Mouse (Mus musculus) lung, embryonic 16.5 days (tissue): ENCODE data around the gene Vps26c. TPM values are rescaled to one million over a fixed set of nuclear protein-coding genes. Genes with fewer than 3 reads are reported as not detected.
A peak's percentile ranks its signal among the peaks of the same experiment; 100 is the strongest.

Experiments used
- ATAC-seq: fragments of 200-750 bp; cut with Nextera tagmentation; 2 replicates; pipeline ENCODE4 v1.8.0; 2017; ENCODE audit warnings: low read depth, mild to moderate bottlenecking, moderate library complexity
- H3K27ac ChIP-seq: fragments of 300-500 bp; sonication (generic); 2 replicates; pipeline ENCODE4 v1.5.1; 2014; ENCODE audit warnings: mild to moderate bottlenecking, control low read depth, low read length
- H3K27me3 ChIP-seq: fragments of 300-500 bp; sonication (generic); 2 replicates; pipeline ENCODE4 v1.6.1; 2014; ENCODE audit warnings: low read depth, low read length, mixed read lengths; ENCODE audit not compliant: control insufficient read depth, insufficient read depth
- H3K36me3 ChIP-seq: fragments of 300-500 bp; sonication (generic); 2 replicates; pipeline ENCODE4 v1.6.1; 2014; ENCODE audit warnings: low read length; ENCODE audit not compliant: control insufficient read depth, insufficient read depth
- H3K4me1 ChIP-seq: fragments of 300-500 bp; sonication (generic); replicated peaks from 2 replicates; pipeline ENCODE4 v1.6.1; 2014; ENCODE audit warnings: low read length, mixed read lengths; ENCODE audit not compliant: control insufficient read depth, insufficient read depth
- H3K4me2 ChIP-seq: fragments of 300-500 bp; sonication (generic); 2 replicates; pipeline ENCODE4 v1.6.1; 2014; ENCODE audit warnings: low read depth, low read length, control low read depth
- H3K4me3 ChIP-seq: fragments of 300-500 bp; sonication (generic); 2 replicates; pipeline ENCODE4 v1.5.1; 2014; ENCODE audit warnings: mild to moderate bottlenecking, low read length, control low read depth
- H3K9ac ChIP-seq: fragments of 300-500 bp; sonication (generic); 2 replicates; pipeline ENCODE4 v1.6.1; 2014; ENCODE audit warnings: low read length, control low read depth
- H3K9me3 ChIP-seq: fragments of 300-500 bp; sonication (generic); 2 replicates; pipeline ENCODE4 v1.6.1; 2016; ENCODE audit warnings: low read length; ENCODE audit not compliant: control insufficient read depth
- WGBS: fragments of 180-500 bp; shearing (Covaris S2); extraction: QIAGEN DNeasy Blood & Tissue Kit; methylation state at CpG from one replicate; pipeline ENCODE4 v1.1.7; 2014; 5-methylcytosine and 5-hydroxymethylcytosine counted together
- polyA plus RNA-seq: library from polyadenylated mRNA; unstranded; fragments of >200 nt; fragmentation: Nextera tagmentation; extraction: Ambion mirVana; gene quantifications from 2 replicates; pipeline ENCODE4 v1.2.1, GENCODE M21; 2015

Gene Vps26c
- polyA plus RNA-seq, 1 experiment from 2014 or later, result 68.0 TPM

DNA sequence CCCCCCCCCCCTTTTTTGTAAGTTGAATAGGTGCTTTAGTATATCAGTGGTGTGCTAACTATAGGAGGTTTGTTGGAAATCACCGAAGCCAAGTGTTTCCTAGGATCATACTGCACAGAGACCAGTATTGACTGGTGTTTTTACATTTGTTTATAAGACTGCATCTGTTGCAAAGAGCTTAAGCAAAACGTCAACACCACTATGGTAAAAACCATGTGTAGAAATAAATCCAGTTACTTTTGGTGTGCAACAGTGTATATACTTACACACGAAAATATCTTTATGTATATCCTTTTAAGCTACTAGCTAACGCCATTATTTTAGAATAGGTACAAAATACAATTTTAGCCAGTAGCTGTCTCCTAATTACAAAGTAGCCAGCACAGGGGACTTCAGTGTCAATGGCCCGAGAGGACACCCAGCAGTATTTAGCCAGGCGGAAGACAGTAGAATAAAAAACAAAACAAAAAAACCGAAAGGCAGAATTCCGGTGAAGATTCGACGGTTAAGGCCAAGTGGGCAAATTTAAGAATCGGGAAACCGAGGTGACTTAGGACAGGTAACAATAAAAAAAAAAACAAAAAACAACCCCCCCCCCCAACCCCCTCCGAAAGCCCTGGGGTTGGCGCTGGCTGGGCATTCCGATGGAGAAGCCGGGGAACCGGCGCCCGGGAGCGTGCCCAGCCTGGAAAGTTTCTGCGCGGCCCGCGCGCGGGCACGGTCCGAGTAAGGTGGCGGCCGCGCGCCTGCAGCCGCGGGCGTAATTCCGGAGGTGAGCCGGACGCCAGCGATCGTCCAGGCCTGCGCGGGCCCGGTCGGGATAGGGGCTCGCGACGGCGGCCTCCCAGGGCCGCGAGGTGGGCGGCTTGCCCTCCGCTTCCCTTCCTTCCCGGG is 42.0 kb upstream of the Vps26c start:
- H3K4me2 ChIP-seq, result peak overlapping the region; percentile 66
- peak; percentile 84 for ATAC-seq
- WGBS, result 1% methylated on average over 46 of the region's 53 CpGs

DNA sequence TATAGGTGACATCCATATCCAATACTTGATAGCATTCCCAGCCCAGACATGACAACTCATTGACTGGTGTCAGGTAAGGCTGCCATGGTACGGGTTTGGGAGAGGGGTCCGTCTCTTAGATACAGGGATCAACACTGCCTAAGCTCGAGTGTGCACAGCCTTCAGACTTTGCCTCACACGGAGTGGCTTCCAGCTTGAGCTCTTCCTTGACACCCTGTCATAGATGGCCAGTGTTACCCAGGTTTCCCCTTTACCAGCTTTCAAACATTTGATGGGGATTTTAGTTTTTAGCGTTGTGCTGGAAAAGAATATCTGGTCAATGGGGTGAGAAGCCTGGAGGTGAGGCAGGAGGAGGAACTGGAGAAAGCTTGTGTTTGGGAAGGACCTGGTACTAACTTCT is 41.1 kb upstream of the Vps26c start:
- no peaks in the 10 kb centered on the region for H3K27me3 ChIP-seq
- peaks cover 19% of the 10 kb centered on the region for H3K4me1 ChIP-seq
- no peak overlapping the region for H3K9ac ChIP-seq
- 41% methylated on average over 5 of the region's 5 CpGs for WGBS
- H3K27ac ChIP-seq, result peak overlapping the region; percentile 5; the same call in 1 of the 2 replicates
- H3K36me3 ChIP-seq, result no peaks in the 10 kb centered on the region
- ATAC-seq, result no peak
- no peak overlapping the region for H3K4me3 ChIP-seq
- H3K9me3 ChIP-seq, result no peaks in the 10 kb centered on the region
- H3K4me2 ChIP-seq, result no peak overlapping the region

More for the DNA sequence above, 42.0 kb upstream of the Vps26c start:
- Histone ChIP-seq H3K4me1 (peaks cover 19% of the 10 kb centered on the region), H3K27me3 (no peaks in the 10 kb centered on the region), H3K9me3 (no peaks in the 10 kb centered on the region), H3K36me3 (no peaks in the 10 kb centered on the region), H3K27ac (peak overlapping the region; percentile 98), H3K4me3 (peak overlapping the region; percentile 74), H3K9ac (peak overlapping the region; percentile 82)

DNA sequence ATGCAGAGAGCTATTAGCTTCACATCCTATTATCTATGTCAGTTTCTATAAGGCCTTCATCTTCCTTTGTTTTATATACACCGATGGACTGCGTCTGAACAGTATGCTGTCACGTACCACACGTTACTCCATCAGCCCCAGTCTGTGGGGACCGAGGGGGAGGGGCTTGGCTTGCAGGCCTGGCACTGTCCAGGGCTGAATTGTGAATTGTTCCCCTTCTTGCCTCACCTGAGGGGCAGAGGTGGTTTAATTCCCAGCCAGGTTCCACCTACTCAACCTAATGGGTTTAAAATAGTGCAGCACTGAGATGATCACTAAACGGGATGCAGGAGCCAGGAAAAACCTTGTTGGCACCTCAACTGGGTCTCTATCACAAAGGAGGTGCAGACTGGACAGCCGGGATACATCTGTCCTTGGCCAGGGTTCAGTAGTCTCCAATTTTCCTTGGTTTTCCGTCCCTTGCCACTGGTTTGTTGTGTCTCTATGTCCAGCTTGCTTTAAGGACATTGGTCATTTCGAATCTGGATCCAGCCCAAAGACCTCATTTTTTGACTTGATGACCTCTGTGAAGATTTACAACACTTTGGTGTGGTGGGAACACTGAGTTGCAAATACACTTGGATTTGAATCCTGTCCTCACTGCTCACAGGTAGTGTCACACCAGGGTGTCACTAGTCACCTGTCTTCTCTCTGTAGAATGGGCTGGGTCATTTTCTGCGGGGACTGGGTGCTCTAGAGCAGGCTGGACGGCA is 40.4 kb upstream of the Vps26c start:
- no peak overlapping the region for H3K9ac ChIP-seq
- H3K4me1 ChIP-seq, result peaks cover 14% of the 10 kb centered on the region
- no peaks in the 10 kb centered on the region for H3K36me3 ChIP-seq
- no peak overlapping the region for H3K4me3 ChIP-seq
- H3K4me2 ChIP-seq, result no peak overlapping the region
- no peak for ATAC-seq
- no peaks in the 10 kb centered on the region for H3K9me3 ChIP-seq
- H3K27ac ChIP-seq, result no peak overlapping the region
- 74% methylated on average over 11 of the region's 11 CpGs for WGBS
- no peaks in the 10 kb centered on the region for H3K27me3 ChIP-seq

DNA sequence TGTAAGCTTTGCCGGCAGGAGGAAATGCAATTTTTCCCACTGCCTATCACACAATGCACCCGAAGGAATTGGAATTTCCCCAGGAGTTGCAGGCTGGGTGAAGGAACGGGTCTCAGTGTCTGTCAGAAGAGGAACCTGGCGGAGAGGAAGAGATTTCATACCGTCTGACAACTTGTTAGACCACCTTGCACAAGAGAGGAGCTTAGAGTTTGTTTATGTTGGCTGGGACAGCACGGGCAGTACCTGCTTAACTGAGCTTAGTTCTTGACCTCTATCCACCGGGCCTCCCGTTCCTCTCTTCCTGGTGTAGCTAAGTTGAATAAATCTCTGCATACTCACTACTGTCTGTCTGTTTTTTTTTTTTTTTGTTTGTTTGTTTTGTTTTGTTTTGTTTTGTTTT is 39.5 kb upstream of the Vps26c start:
- H3K36me3 ChIP-seq, result no peaks in the 10 kb centered on the region
- no peak overlapping the region for H3K4me2 ChIP-seq
- no peaks in the 10 kb centered on the region for H3K27me3 ChIP-seq
- H3K9me3 ChIP-seq, result no peaks in the 10 kb centered on the region
- H3K27ac ChIP-seq, result no peak overlapping the region
- no peak overlapping the region for H3K4me3 ChIP-seq
- H3K9ac ChIP-seq, result no peak overlapping the region
- peaks cover 8% of the 10 kb centered on the region for H3K4me1 ChIP-seq
- WGBS, result 16% methylated on average over 8 of the region's 8 CpGs
- ATAC-seq, result no peak

DNA sequence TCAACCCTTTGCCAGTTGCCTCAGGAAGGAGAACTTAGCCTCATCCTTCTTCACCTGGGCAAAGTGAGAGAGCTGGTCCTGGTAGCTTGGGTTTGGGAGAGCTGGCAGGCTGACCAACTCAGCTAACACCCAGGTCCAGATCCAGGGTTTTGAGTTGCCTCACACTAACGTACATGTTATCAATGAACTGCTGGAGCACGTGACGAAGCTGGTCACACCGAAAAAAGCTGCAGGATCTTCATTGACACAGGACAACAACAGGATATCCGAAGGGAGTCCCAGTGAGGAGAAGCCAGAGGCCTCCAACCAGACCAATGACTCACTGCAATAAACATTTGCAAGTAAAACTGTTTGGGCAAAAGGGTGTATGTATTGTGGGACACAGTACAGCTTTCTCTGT is 34.0 kb upstream of the Vps26c start:
- Histone ChIP-seq H3K9me3 (no peaks in the 10 kb centered on the region), H3K9ac (no peak overlapping the region), H3K36me3 (no peaks in the 10 kb centered on the region), H3K4me1 (0 out of 2 replicates have a peak, but pooled peaks cover 2% of the 10 kb centered on the region), H3K4me2 (no peak overlapping the region), H3K4me3 (no peak overlapping the region), H3K27ac (peak overlapping the region; percentile 72), H3K27me3 (no peaks in the 10 kb centered on the region)
- 47% methylated on average over 5 of the region's 5 CpGs for WGBS
- 0 out of 2 replicates have a peak, but pooled peaks have one; percentile 34 for ATAC-seq

DNA sequence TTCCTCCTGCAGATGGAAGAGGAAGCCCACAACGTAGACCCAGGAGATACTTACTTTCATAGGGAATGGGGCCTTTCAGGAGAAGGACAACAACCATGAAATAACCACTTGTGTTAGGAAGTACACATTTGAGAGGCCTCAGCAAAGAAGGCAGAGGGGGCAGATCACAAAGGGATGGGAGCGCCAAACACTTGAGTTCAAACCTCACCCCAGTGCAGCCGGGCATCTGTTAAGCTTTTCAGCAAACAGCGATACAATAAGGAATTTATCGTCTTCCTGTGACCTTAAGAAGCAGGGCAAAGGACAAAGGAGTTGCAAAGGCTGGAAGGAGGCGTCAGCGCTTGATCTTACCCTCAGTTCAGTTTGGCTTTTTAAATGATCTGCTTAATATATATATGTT is 33.2 kb upstream of the Vps26c start:
- no peak overlapping the region for H3K4me2 ChIP-seq
- H3K4me1 ChIP-seq, result 0 out of 2 replicates have a peak, but pooled peaks cover 2% of the 10 kb centered on the region
- no peaks in the 10 kb centered on the region for H3K27me3 ChIP-seq
- ATAC-seq, result no peak
- H3K27ac ChIP-seq, result peak overlapping the region; percentile 72
- no peak overlapping the region for H3K9ac ChIP-seq
- H3K36me3 ChIP-seq, result no peaks in the 10 kb centered on the region
- H3K9me3 ChIP-seq, result no peaks in the 10 kb centered on the region
- WGBS, result 43% methylated on average over 7 of the region's 7 CpGs
- no peak overlapping the region for H3K4me3 ChIP-seq

DNA sequence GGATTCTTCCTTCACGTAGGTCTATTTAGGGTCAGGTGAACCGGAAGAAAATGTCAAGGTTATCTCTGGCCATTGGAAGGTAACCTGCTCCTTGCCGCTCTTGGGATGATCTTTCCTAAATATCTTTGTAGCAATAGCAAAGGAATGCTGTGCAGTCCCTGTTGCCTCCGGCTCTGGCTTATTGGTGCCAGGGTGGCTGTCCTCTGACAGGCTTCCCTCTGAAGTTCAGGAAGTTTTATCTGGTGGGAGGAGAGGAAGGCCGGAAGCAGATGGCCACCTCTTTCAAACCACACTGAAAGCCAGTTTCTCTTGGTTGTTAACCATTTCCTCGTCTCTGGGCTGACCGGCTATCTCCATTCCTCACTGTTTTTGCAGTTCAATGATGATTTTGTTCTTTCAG is 32.7 kb upstream of the Vps26c start:
- H3K9ac ChIP-seq, result no peak overlapping the region
- H3K27me3 ChIP-seq, result no peaks in the 10 kb centered on the region
- 0 out of 2 replicates have a peak, but pooled peaks cover 2% of the 10 kb centered on the region for H3K4me1 ChIP-seq
- H3K4me2 ChIP-seq, result 0 out of 2 replicates have a peak overlapping the region, but pooled peaks have one; percentile 0
- 0 out of 2 replicates have a peak overlapping the region, but pooled peaks have one; percentile 5 for H3K4me3 ChIP-seq
- no peaks in the 10 kb centered on the region for H3K9me3 ChIP-seq
- 24% methylated on average over 7 of the region's 7 CpGs for WGBS
- peak overlapping the region; percentile 72 for H3K27ac ChIP-seq
- ATAC-seq, result peak; percentile 38
- H3K36me3 ChIP-seq, result no peaks in the 10 kb centered on the region

DNA sequence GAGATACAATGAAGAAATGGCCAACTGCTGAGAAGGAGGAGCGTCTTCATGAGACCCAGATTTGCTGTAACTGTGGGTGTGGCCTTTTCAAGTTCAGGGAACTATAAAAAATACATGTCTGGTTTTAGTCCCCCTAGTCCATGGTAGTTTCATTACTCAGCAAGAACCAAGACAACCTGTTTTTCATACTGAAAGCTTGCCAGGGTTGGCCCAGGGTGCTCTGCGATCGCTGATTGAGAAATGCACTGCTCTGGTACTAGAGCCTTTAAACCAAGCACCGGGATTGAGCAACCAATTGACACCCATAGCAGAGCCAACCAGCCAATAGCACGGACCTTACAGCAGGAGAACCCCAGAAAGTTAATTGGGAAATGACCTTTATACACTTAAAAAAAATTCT is 29.6 kb upstream of the Vps26c start:
- Histone ChIP-seq H3K4me3 (no peak overlapping the region), H3K9me3 (no peaks in the 10 kb centered on the region), H3K27me3 (no peaks in the 10 kb centered on the region), H3K9ac (no peak overlapping the region), H3K27ac (no peak overlapping the region), H3K4me2 (no peak overlapping the region), H3K36me3 (no peaks in the 10 kb centered on the region), H3K4me1 (0 out of 2 replicates have a peak, but pooled peaks cover 2% of the 10 kb centered on the region)
- no peak for ATAC-seq
- 71% methylated on average over 5 of the region's 5 CpGs for WGBS

DNA sequence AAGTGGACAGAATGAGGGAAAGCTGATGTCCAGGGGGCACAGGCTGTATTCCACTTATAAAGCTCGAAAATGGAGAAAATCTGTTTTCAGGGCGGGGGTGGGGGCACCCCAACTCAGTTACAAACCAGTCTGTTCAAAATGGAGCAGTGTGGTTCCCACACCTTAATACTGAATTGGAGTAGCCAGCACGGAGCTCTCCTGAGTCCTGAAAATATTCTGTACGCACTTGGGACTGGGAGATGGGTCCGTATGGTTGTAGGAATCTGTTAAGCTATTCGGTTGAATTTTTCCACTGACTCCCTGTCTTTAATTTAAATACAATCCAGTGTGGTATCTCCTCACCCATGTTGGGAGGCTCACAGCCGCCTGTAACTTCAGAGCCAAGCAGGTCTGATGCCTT is 28.7 kb upstream of the Vps26c start:
- Histone ChIP-seq H3K9ac (no peak overlapping the region), H3K4me1 (0 out of 2 replicates have a peak, but pooled peaks cover 2% of the 10 kb centered on the region), H3K36me3 (no peaks in the 10 kb centered on the region), H3K27ac (no peak overlapping the region), H3K4me3 (no peak overlapping the region), H3K4me2 (no peak overlapping the region), H3K27me3 (no peaks in the 10 kb centered on the region), H3K9me3 (no peaks in the 10 kb centered on the region)
- ATAC-seq, result no peak
- WGBS, result 75% methylated on average over 7 of the region's 7 CpGs
